Mouse (Mus musculus): ENCODE data around the gene Brsk1. TPM values are rescaled to one million over a fixed set of nuclear protein-coding genes. Genes with fewer than 3 reads are reported as not detected.

Brsk1 gene
- polyA plus RNA-seq, 1 experiment: 11.3 TPM

DNA sequence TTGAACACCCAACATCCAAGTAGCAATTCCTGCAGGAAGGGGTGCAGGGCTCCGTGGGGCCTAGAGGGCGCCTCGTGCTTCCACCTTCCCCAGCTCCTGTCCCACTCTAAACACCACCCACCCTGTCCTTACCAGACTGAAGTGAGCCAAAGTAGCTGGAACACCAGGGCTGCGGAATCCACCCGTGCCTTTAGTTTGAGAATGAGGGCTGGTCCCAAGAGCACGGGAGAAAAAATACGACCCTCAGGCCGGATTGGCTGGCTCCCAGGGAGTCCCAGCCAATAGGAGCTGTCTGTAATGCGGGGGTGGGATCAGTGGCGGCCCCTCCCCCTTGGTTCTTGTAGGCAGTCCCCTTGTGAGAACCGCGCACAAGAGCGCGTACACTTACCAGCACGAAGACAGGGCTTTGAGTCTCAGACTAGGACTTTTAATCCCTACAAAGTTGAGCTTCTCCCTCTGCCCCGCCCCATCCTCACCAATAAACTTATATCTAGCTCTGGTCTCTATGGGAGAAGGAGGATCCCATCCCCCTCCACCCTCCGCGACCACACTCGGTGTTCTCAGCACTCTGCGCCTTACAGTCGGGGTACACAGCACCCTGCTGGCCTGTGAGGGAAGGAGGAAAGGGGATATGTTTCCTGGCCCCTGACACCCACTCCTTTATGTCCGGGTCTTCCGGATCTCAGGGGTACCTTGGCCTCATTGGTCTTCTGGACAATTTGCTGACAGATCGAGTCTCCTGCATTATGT lies 62.6 kb downstream of the Brsk1 start, which contains the start of gene Cox6b2:
TSS of gene Cox6b2 (minus strand) at position 274 of the 750 bp plus-strand sequence.
- Histone ChIP-seq H3K27ac (ENCODE audit: insufficient read depth, low read length) (peak within 1 kb of the TSS; percentile 9; the same call in 1 of the 2 replicates), H3K4me3 (ENCODE audit: insufficient read depth, low read length) (peak within 1 kb of the TSS; percentile 39), H3K4me1 (ENCODE audit: control insufficient read depth, insufficient read depth, low read length) (no peaks in the 10 kb centered on the region)
- TF ChIP-seq CTCF (IDR thresholded peaks at IDR 0.05; ENCODE audit: borderline replicate concordance, insufficient read depth, low read length): no peak
- TF ChIP-seq POLR2A (IDR thresholded peaks at IDR 0.05; ENCODE audit: low read depth, low read length): peak; percentile 95

DNA sequence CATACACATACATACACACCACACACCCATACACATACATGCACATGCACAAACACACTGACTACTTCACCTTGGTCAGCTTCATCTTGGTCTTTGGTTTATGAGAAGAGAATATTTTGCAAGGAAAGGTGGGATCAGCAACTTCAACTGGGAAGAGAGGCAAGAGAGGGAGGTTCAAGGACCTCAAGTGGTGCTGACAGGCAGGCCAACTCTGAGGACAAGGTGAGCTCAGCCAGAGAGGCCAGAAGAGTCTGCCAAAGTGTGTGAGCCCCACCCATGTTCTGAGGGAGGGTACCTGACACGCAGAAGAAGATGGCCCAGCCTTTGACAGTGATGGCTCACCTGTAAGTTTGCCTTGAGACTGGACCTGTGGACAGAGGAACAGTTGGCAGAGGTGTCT lies 69.3 kb downstream of the Brsk1 start:
- H3K4me3 ChIP-seq (ENCODE audit: insufficient read depth, low read length): no peak overlapping the region
- no peak overlapping the region for H3K27ac ChIP-seq (ENCODE audit: insufficient read depth, low read length)
- TF ChIP-seq CTCF (IDR thresholded peaks at IDR 0.05; ENCODE audit: borderline replicate concordance, insufficient read depth, low read length) (no peak), POLR2A (IDR thresholded peaks at IDR 0.05; ENCODE audit: low read depth, low read length) (no peak)
- no peaks in the 10 kb centered on the region for H3K4me1 ChIP-seq (ENCODE audit: control insufficient read depth, insufficient read depth, low read length)

DNA sequence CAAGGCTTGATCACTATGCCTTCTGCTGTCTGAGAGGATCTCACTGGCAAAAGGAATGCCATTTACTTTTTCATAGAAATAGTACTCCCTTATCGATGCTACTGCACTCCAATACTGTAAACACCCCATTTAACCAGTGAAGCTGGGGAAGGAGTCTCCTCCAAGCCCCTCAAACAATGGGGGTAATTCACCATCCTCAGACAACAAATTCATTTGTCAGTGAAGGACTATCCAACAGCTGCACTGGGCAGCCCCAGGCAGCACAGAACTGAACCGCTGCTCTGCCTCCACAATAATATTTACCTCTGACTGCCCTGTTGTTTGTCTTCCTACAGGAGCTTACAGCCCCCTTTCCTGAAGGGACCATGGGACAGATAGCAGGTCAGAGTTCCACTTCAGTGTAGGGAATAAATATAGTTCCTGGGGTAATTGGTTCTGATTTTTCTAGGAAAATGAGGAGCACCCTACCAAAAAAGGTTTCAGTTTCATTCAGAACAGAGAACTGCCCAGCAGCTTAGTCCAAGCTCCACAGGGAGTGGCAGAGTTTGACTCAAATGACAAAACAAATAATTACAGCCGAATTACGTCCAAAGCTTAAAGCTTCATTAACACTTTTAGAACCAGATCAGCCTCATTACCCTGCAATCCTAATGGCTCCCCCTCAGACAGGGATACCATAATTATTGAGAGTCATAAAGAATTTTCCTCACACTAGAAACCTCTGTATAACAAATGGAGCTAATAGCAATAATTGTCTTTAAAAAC lies 74.7 kb downstream of the Brsk1 start:
- Histone ChIP-seq H3K4me1 (ENCODE audit: control insufficient read depth, insufficient read depth, low read length) (no peaks in the 10 kb centered on the region), H3K4me3 (ENCODE audit: insufficient read depth, low read length) (no peak overlapping the region), H3K27ac (ENCODE audit: insufficient read depth, low read length) (no peak overlapping the region)
- TF ChIP-seq CTCF (IDR thresholded peaks at IDR 0.05; ENCODE audit: borderline replicate concordance, insufficient read depth, low read length): no peak
- TF ChIP-seq POLR2A (IDR thresholded peaks at IDR 0.05; ENCODE audit: low read depth, low read length): no peak

Other genes with a start within 250 kb of the Brsk1 start
- gene Rdh13, start 245.0 kb upstream of the Brsk1 start, polyA plus RNA-seq (2011; ENCODE audit: insufficient read length, low read depth, missing spikeins): 14.7 and 16.8 TPM in 2 replicates
- 2.1 and 2.9 TPM in 2 replicates for gene Eps8l1, start 229.9 kb upstream of the Brsk1 start, polyA plus RNA-seq (2011; ENCODE audit: insufficient read length, low read depth, missing spikeins)
- 72.2 and 79.4 TPM in 2 replicates for gene Ppp1r12c, start 188.9 kb upstream of the Brsk1 start, polyA plus RNA-seq (2011; ENCODE audit: insufficient read length, low read depth, missing spikeins)
- 1.4 and 1.7 TPM in 2 replicates for gene Tnnt1, start 174.2 kb upstream of the Brsk1 start, polyA plus RNA-seq (2011; ENCODE audit: insufficient read length, low read depth, missing spikeins)
- gene Tnni3, start 166.4 kb upstream of the Brsk1 start, polyA plus RNA-seq (2011; ENCODE audit: insufficient read length, low read depth, missing spikeins): 1.2 and 4.0 TPM in 2 replicates
- gene Dnaaf3, start 158.2 kb upstream of the Brsk1 start, polyA plus RNA-seq (2011; ENCODE audit: insufficient read length, low read depth, missing spikeins): 2.2 and 3.2 TPM in 2 replicates
- gene Syt5, start 143.1 kb upstream of the Brsk1 start, polyA plus RNA-seq (2011; ENCODE audit: insufficient read length, low read depth, missing spikeins): 1.7 and 2.3 TPM in 2 replicates
- gene Ptprh, start 86.6 kb upstream of the Brsk1 start, polyA plus RNA-seq (2011; ENCODE audit: insufficient read length, low read depth, missing spikeins): not detected in 2 replicates
- 2.7 and 4.7 TPM in 2 replicates for gene Tmem86b, start 59.2 kb upstream of the Brsk1 start, polyA plus RNA-seq (2011; ENCODE audit: insufficient read length, low read depth, missing spikeins)
- 47.6 and 60.3 TPM in 2 replicates for gene Ppp6r1, start 31.6 kb upstream of the Brsk1 start, polyA plus RNA-seq (2011; ENCODE audit: insufficient read length, low read depth, missing spikeins)
- 31.3 and 32.1 TPM in 2 replicates for gene Hspbp1, start 5.5 kb upstream of the Brsk1 start, polyA plus RNA-seq (2011; ENCODE audit: insufficient read length, low read depth, missing spikeins)
- gene Tmem150b, start 34.6 kb downstream of the Brsk1 start, polyA plus RNA-seq (2011; ENCODE audit: insufficient read length, low read depth, missing spikeins): not detected in 2 replicates
- 15.9 and 18.3 TPM in 2 replicates for gene Kmt5c, start 49.5 kb downstream of the Brsk1 start, polyA plus RNA-seq (2011; ENCODE audit: insufficient read length, low read depth, missing spikeins)
- gene Cox6b2, start 62.5 kb downstream of the Brsk1 start, polyA plus RNA-seq (2011; ENCODE audit: insufficient read length, low read depth, missing spikeins): 62.2 and 87.1 TPM in 2 replicates
- gene Fam71e2, start 80.7 kb downstream of the Brsk1 start, polyA plus RNA-seq (2011; ENCODE audit: insufficient read length, low read depth, missing spikeins): not detected in 2 replicates
- 3.3 and 7.8 TPM in 2 replicates for gene Il11, start 92.3 kb downstream of the Brsk1 start, polyA plus RNA-seq (2011; ENCODE audit: insufficient read length, low read depth, missing spikeins)
- gene Tmem190, start 92.3 kb downstream of the Brsk1 start, polyA plus RNA-seq (2011; ENCODE audit: insufficient read length, low read depth, missing spikeins): not detected in 2 replicates
- gene Tmem238, start 99.1 kb downstream of the Brsk1 start, polyA plus RNA-seq (2011; ENCODE audit: insufficient read length, low read depth, missing spikeins): 4.3 and 5.3 TPM in 2 replicates
- 404 and 438 TPM in 2 replicates for gene Rpl28, start 102.3 kb downstream of the Brsk1 start, polyA plus RNA-seq (2011; ENCODE audit: insufficient read length, low read depth, missing spikeins)
- 172 and 191 TPM in 2 replicates for gene Ube2s, start 122.0 kb downstream of the Brsk1 start, polyA plus RNA-seq (2011; ENCODE audit: insufficient read length, low read depth, missing spikeins)
- not detected in 2 replicates for gene Shisa7, start 154.1 kb downstream of the Brsk1 start, polyA plus RNA-seq (2011; ENCODE audit: insufficient read length, low read depth, missing spikeins)
- 10.8 and 13.3 TPM in 2 replicates for gene Isoc2b, start 179.7 kb downstream of the Brsk1 start, polyA plus RNA-seq (2011; ENCODE audit: insufficient read length, low read depth, missing spikeins)
- 9.3 and 11.2 TPM in 2 replicates for gene Isoc2a, start 186.5 kb downstream of the Brsk1 start, polyA plus RNA-seq (2011; ENCODE audit: insufficient read length, low read depth, missing spikeins)
- not detected in 2 replicates for gene Gm36210, start 215.9 kb downstream of the Brsk1 start, polyA plus RNA-seq (2011; ENCODE audit: insufficient read length, low read depth, missing spikeins)
- gene Zfp628, start 224.6 kb downstream of the Brsk1 start, polyA plus RNA-seq (2011; ENCODE audit: insufficient read length, low read depth, missing spikeins): 5.2 and 6.3 TPM in 2 replicates
- 4.7 and 5.5 TPM in 2 replicates for gene Nat14, start 231.4 kb downstream of the Brsk1 start, polyA plus RNA-seq (2011; ENCODE audit: insufficient read length, low read depth, missing spikeins)
- 24.1 and 29.8 TPM in 2 replicates for gene Ssc5d, start 235.2 kb downstream of the Brsk1 start, polyA plus RNA-seq (2011; ENCODE audit: insufficient read length, low read depth, missing spikeins)

Measured in embryonic fibroblast, embryonic 13.5 days (primary cell).